Mouse (Mus musculus) midbrain, embryonic 14.5 days (tissue): ENCODE results near the gene Pitpnm3. TPM values are rescaled to one million over a fixed set of nuclear protein-coding genes. Genes with fewer than 3 reads are reported as not detected.

ENCODE experiments used
- ATAC-seq: fragments of 200-750 bp; cut with Nextera tagmentation; 2 replicates; pipeline ENCODE4 v1.8.0; 2017; ENCODE audit warnings: moderate number of reproducible peaks, moderate library complexity; ENCODE audit not compliant: low FRiP score, low TSS enrichment
- DNase-seq: peaks from one replicate; pipeline ENCODE4 v3.0.0-alpha.2; 2015
- H3K27ac ChIP-seq: fragments of 300-500 bp; sonication (generic); replicated peaks from 2 replicates; pipeline ENCODE4 v1.5.1; 2014; ENCODE audit warnings: mild to moderate bottlenecking, low read depth, low read length, moderate library complexity
- H3K27me3 ChIP-seq: fragments of 300-500 bp; sonication (generic); 2 replicates; pipeline ENCODE4 v1.6.1; 2014; ENCODE audit warnings: low read length, control low read depth, mixed read lengths; ENCODE audit not compliant: control insufficient read depth, insufficient read depth
- H3K36me3 ChIP-seq: fragments of 300-500 bp; sonication (generic); 2 replicates; pipeline ENCODE4 v1.6.1; 2014; ENCODE audit warnings: low read length, control low read depth; ENCODE audit not compliant: control insufficient read depth, insufficient read depth
- H3K4me1 ChIP-seq: fragments of 300-500 bp; sonication (generic); 2 replicates; pipeline ENCODE4 v1.6.1; 2014; ENCODE audit warnings: mild to moderate bottlenecking, antibody characterized with exemption, low read length, control low read depth; ENCODE audit not compliant: control insufficient read depth, insufficient read depth
- H3K4me2 ChIP-seq: fragments of 300-500 bp; sonication (generic); 2 replicates; pipeline ENCODE4 v1.6.1; 2014; ENCODE audit warnings: mild to moderate bottlenecking, low read length, moderate library complexity
- H3K4me3 ChIP-seq: fragments of 300-500 bp; sonication (generic); replicated peaks from 2 replicates; pipeline ENCODE4 v1.5.1; 2014; ENCODE audit warnings: low read depth, low read length
- H3K9ac ChIP-seq: fragments of 300-500 bp; sonication (generic); replicated peaks from 2 replicates; pipeline ENCODE4 v1.6.1; 2014; ENCODE audit warnings: mild to moderate bottlenecking, low read length, moderate library complexity
- H3K9me3 ChIP-seq: fragments of 300-500 bp; sonication (generic); 2 replicates; pipeline ENCODE4 v1.6.1; 2016; ENCODE audit warnings: low read length, control low read depth, mixed read lengths; ENCODE audit not compliant: control insufficient read depth
- WGBS: fragments of 180-500 bp; shearing (Covaris S2); extraction: QIAGEN DNeasy Blood & Tissue Kit; methylation state at CpG from one replicate; pipeline ENCODE4 v1.1.7; 2014; 5-methylcytosine and 5-hydroxymethylcytosine counted together
- polyA plus RNA-seq: library from polyadenylated mRNA; unstranded; fragments of >200 nt; fragmentation: Nextera tagmentation; extraction: Ambion mirVana; gene quantifications from 2 replicates; pipeline ENCODE4 v1.2.1, GENCODE M21; 2014

Pitpnm3 gene
- polyA plus RNA-seq, 1 experiment from 2014 or later: 4.0 TPM

- whole genome bisulfite sequencing: 57% methylated on average over 6 of the region's 6 CpGs
- H3K9me3 ChIP-seq: no peaks in the 10 kb centered on the region
Observed at GRCm38 (mm10) chr11:72048730-72049129, 86.8 kb downstream of the Pitpnm3 start.

DNA sequence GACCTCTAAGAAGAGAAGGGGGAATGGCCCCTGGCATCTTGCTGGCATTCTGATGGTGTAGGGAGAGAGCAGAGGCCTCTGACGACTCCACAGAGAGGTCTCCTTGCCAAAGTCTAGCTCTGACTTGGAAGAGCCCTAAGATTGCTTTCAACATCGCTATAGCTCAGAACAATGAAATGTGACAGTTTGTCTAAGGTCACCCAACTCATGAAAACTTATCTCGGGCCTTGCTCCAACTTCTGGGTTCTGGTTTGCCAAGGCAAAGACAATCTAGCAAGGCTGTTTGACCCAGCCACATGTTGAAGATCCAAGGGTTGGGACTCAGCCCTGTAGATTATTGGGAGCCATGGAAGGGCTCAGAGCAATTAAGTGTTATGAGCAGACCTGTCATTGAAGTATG lies 91.3 kb downstream of the Pitpnm3 start:
- H3K27ac ChIP-seq: no peak overlapping the region
- no peaks in the 10 kb centered on the region for H3K27me3 ChIP-seq
- peaks cover 34% of the 10 kb centered on the region for H3K4me1 ChIP-seq
- WGBS: 90% methylated on average over 3 of the region's 3 CpGs
- no peaks in the 10 kb centered on the region for H3K36me3 ChIP-seq
- H3K9me3 ChIP-seq: no peaks in the 10 kb centered on the region
- DNase-seq (no peak), ATAC-seq (no peak)
- no peak overlapping the region for H3K4me3 ChIP-seq
- H3K4me2 ChIP-seq: peak overlapping the region; percentile 94; the same call in 1 of the 2 replicates
- no peak overlapping the region for H3K9ac ChIP-seq

More at GRCm38 (mm10) chr11:72048730-72049129, 86.8 kb downstream of the Pitpnm3 start:
- Histone ChIP-seq H3K27ac (no peak overlapping the region), H3K27me3 (peaks cover 6% of the 10 kb centered on the region), H3K9ac (no peak overlapping the region), H3K4me1 (0 out of 2 replicates have a peak, but pooled peaks cover 15% of the 10 kb centered on the region), H3K36me3 (no peaks in the 10 kb centered on the region), H3K4me3 (no peak overlapping the region), H3K4me2 (no peak overlapping the region)
- ATAC-seq (no peak), DNase-seq (no peak)

- H3K4me1 ChIP-seq: peaks cover 44% of the 10 kb centered on the region
- ATAC-seq (no peak), DNase-seq (no peak)
- H3K4me3 ChIP-seq: peak overlapping the region; percentile 73
- H3K4me2 ChIP-seq: peak overlapping the region; percentile 94
- no peaks in the 10 kb centered on the region for H3K27me3 ChIP-seq
- peak overlapping the region; percentile 48 for H3K9ac ChIP-seq
- no peaks in the 10 kb centered on the region for H3K36me3 ChIP-seq
- H3K9me3 ChIP-seq: no peaks in the 10 kb centered on the region
- no peak overlapping the region for H3K27ac ChIP-seq
- WGBS: under 1% methylated on average over 14 of the region's 14 CpGs
Observed at GRCm38 (mm10) chr11:72042631-72043030, 92.9 kb downstream of the Pitpnm3 start.

DNA sequence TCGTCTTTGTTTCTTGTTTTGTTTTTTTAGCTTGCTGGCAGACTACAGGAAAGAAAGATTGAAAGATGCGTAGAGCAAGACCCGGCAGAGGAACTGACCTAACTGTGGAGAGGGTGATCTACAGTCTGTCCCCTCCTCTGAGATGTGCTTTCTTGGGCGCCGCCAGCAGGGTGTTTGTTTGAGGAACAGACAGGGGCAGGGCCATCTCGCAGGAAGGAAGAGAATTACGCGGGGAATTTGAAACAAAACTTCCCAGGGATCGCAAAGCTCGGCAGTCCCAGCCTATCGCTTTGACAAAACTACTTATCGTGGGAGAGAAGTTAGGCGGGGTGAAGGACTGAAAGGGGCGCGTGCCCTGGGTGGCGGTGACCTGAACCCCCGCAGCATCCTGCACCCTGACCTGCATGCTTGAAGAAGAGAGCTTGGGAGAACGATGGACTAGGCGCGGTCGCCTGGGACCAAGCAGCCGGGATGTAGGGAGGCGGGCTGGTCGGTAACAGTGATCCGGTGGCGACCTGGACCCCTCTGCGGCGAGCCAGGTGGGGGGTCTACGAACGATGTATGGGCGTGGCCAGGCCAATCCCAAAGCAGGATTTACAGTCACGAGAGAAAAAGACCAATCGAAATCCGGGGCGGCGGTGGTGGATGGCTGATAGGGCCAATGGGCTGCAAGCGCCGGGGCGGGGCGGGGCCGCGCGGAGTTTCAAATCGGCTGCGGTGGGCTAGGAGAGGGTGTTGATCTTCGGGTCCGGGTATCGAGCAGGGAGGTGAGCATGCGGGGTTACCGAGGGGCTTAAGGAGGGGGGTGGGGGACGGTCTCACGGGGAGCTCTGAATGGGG lies 93.6 kb downstream of the Pitpnm3 start, which contains the start of gene Pimreg:
Pimreg (plus strand) TSS at position 265 of the 840 bp plus-strand sequence.
- peak within 1 kb of the TSS; percentile 73 for H3K4me3 ChIP-seq
- H3K4me2 ChIP-seq: peak within 1 kb of the TSS; percentile 94
- no peaks in the 10 kb centered on the region for H3K36me3 ChIP-seq
- peak within 1 kb of the TSS; percentile 59 for H3K9ac ChIP-seq
- no peaks in the 10 kb centered on the region for H3K27me3 ChIP-seq
- no peaks in the 10 kb centered on the region for H3K9me3 ChIP-seq
- H3K27ac ChIP-seq: peak within 1 kb of the TSS; percentile 62; the same call in 1 of the 2 replicates
- ATAC-seq (peak; percentile 92), DNase-seq (peak; percentile 95)
- WGBS: under 1% methylated on average over 52 of the region's 52 CpGs
- H3K4me1 ChIP-seq: peaks cover 44% of the 10 kb centered on the region

DNA sequence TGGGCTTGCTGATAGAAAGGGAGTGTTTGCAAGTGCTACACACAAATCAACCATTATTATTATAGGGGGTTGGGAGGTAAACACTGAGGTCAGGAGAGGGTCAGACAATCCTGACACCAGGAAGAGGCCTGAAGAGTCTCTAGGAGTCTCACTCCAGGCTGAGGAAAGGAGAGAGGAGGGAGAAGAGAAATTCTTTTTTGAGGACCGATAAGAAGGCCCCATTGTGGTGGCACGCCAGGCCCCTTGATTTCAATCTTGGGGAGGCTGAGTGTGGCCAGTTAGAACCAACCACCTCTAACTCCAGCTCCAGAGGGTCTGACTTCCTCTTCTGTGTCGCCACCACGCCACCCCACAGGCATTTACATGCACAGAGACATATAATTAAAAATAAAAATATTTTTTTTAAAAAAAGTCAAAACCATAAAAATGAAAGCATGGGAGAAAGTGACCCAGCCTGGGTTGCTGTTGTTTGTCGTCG lies 94.2 kb downstream of the Pitpnm3 start:
- no peaks in the 10 kb centered on the region for H3K36me3 ChIP-seq
- H3K9me3 ChIP-seq: no peaks in the 10 kb centered on the region
- H3K4me1 ChIP-seq: peaks cover 44% of the 10 kb centered on the region
- H3K27ac ChIP-seq: 0 out of 2 replicates have a peak overlapping the region, but pooled peaks have one; percentile 62
- peak overlapping the region; percentile 59 for H3K9ac ChIP-seq
- DNase-seq: no peak
- H3K4me3 ChIP-seq: peak overlapping the region; percentile 73
- no peak for ATAC-seq
- H3K4me2 ChIP-seq: peak overlapping the region; percentile 94
- WGBS: 14% methylated on average over 6 of the region's 6 CpGs
- H3K27me3 ChIP-seq: no peaks in the 10 kb centered on the region

DNA sequence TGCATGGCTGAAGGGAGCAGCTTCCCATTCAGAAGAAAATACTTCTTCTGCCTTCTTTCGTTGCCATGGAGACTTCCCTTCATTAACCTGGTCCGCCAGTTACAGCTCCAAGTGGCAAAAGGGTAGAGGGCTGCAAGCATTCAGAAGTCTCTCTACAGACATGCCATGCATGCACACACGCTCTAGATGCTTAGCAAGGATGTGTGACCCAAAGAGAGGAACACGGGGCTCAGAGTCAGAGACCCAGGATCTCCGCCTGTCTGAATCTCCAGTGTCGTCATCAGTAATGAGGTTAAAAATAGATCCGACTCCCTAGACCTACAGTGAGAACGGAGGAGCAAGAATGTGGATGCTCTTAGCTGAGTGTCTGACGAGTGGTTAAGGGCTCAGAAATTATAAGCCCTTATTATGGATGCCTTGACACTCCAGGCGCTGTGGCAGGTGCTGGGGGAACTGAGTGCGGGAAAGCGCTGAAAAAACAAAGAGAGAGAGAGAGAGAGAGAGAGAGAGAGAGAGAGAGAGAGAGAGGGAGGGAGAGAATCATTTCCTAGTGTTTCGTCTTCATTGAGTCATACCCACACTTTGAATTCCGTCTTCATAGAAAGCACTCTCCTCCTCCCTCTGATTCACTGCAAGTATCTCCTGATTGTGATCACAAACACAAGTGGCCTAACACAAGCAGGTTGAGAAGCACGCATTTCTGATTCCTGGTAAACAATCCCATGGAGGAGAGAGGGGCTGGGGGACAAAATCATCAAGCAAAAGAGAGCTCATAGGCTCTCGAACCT lies 95.8 kb downstream of the Pitpnm3 start:
- H3K9ac ChIP-seq: peak overlapping the region; percentile 40
- peaks cover 44% of the 10 kb centered on the region for H3K4me1 ChIP-seq
- H3K27me3 ChIP-seq: no peaks in the 10 kb centered on the region
- no peaks in the 10 kb centered on the region for H3K36me3 ChIP-seq
- H3K9me3 ChIP-seq: no peaks in the 10 kb centered on the region
- no peak for ATAC-seq
- no peak overlapping the region for H3K4me3 ChIP-seq
- peak overlapping the region; percentile 60 for H3K27ac ChIP-seq
- 14% methylated on average over 16 of the region's 16 CpGs for WGBS
- DNase-seq: peak; percentile 78
- peak overlapping the region; percentile 38 for H3K4me2 ChIP-seq

- Histone ChIP-seq H3K27me3 (no peaks in the 10 kb centered on the region), H3K4me1 (peaks cover 30% of the 10 kb centered on the region), H3K27ac (no peak overlapping the region), H3K9ac (0 out of 2 replicates have a peak overlapping the region, but pooled peaks have one; percentile 3), H3K9me3 (no peaks in the 10 kb centered on the region), H3K4me2 (no peak overlapping the region), H3K4me3 (no peak overlapping the region), H3K36me3 (no peaks in the 10 kb centered on the region)
- DNase-seq (peak; percentile 96), ATAC-seq (no peak)
- WGBS: 0% methylated on average over 4 of the region's 4 CpGs
Observed at GRCm38 (mm10) chr11:72037996-72038395, 97.6 kb downstream of the Pitpnm3 start.

- WGBS: 48% methylated on average over 4 of the region's 4 CpGs
- no peak for DNase-seq
Observed at GRCm38 (mm10) chr11:72037409-72037808, 98.2 kb downstream of the Pitpnm3 start, which contains the start of gene Aipl1. Gene Aipl1, minus strand, starts transcription at chr11:72037509.

More at GRCm38 (mm10) chr11:72037409-72037808, 98.2 kb downstream of the Pitpnm3 start, which contains the start of gene Aipl1:
- H3K4me2 ChIP-seq: no peak within 1 kb of the TSS
- H3K9me3 ChIP-seq: no peaks in the 10 kb centered on the region
- H3K4me1 ChIP-seq: peaks cover 25% of the 10 kb centered on the region
- no peak within 1 kb of the TSS for H3K4me3 ChIP-seq
- H3K36me3 ChIP-seq: no peaks in the 10 kb centered on the region
- H3K9ac ChIP-seq: 0 out of 2 replicates have a peak within 1 kb of the TSS, but pooled peaks have one; percentile 3
- no peak for ATAC-seq
- no peaks in the 10 kb centered on the region for H3K27me3 ChIP-seq
- H3K27ac ChIP-seq: no peak within 1 kb of the TSS
